Mouse (Mus musculus): Measurements from ENCODE around the gene Ssh3.

The Ssh3 gene

DNA sequence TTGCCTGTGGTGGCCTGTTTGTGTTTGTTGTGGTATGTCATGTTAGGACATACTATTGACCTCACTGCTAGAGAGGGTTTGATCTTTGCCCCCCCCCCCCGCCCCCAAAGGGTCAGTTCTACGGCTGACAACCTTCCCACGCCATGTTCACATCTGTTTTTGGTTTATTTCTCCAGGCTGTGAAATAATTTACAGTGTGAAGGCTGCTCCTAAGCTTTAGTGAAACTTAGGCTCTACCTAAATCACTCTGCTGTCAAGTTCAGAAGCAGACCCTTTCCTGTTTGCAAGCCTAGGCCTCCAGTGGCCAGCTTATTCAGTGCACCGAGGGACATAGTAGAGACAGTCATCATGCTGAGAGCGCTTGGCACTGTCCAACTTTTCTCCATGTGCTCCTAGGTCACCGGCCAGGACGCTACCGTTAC, 28.7 kb downstream of the Ssh3 start:
- DNase-seq = no peak

DNA sequence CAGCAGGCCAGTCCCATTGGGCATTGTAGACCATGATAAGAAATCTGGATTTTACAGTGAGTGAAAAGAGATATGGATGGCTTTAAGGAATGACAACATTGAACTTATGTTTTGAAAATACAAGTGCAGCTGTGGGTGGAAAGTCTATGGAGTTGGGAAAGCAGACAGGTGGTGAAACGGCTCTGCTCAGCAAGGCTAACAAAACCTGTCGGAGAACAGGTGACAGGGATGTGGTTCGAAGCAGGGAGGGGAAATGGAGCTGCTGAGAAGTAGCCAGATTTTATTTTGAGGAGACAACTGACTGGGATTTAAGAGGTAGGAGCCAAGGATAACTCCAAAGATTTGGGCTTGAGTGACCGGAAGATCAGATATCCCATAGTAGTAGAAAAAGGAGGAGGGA, 34.4 kb downstream of the Ssh3 start:
- DNase-seq = no peak

DNA sequence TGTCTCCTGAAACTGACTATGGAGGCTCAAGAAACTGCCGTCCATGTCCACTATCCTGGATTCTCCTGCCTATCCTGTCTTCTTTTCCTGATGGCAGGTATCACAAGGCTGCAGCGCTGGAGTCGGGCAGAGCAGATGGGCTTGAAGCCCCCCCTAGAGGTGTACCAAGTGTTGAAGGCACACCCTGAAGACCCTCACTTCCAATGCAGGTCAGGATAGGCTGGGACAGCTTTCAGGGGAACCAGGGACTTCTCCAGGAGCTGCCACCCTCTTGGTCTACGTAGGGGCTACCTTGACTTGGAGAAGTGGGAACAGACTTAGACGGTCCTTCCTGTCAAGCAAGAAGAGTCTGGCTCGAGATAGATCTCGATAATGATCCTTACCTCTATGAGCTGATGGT, 36.3 kb downstream of the Ssh3 start:
- no peak for DNase-seq

DNA sequence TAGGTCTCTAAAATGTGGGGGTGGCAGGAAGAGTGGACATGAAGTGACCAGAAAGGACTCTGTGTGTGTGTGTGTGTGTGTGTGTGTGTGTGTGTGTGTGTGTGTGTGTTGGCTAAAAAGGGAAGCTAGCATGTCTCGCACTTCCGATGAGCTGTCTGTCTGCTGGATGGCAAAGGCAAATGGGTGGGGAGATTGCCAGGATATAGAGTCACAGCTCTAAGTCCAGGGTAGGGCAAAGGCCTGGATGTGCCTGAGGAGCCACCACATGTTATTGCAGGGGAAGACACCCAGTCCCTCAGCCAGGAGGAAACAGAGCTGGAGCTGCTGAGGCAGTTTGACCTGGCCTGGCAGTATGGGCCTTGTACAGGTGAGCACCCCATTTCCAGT, 36.8 kb downstream of the Ssh3 start:
- no peak for DNase-seq

DNA sequence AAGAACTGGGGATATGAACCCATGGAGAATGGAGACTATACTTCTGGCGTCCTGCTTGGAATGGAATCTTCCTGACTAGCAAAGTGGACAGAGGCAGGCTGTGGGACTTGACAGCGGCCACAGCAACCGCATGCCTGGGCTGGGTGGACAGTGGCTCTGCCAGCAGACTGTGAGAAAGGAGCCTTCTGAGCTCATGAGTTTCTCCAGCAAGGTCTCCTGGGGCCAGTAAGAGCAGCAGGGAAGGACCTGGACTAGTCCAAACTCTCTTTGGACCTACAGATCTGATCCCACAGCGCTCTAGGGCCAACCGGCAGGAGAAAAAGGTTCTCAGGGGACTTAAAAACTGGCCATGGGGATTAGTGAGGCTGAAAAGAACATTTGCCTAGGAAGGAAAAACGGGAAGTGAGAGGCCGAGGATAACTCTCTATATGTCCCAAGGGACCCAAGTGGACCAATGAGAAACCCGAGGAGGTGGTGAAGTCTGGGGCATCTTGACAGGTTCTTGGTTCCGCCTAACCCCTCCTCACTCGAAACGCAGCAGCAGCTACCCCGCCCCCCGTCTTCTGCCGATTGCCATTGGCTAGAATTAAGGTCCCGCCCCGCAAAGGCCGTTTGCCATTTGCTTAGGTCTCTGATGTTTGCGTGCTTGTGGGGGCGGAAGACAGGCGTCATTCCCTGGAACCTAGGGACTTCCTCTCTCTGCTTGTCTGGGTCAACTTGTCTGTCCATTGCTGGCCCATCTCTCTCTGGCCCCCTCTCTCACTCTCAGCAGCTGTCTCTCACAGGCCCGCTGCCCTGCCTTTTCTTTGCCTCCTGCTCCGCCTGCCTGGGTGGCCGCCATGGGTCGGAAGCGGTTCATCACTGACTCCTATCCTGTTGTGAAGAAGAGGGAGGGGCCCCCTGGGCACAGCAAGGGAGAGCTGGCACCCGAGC, 37.5 kb downstream of the Ssh3 start, which contains the start of gene Pold4:
Gene Pold4 (plus strand): TSS at position 647 of the 933 bp plus-strand sequence.
- DNase-seq = peak; percentile 97 to 98

DNA sequence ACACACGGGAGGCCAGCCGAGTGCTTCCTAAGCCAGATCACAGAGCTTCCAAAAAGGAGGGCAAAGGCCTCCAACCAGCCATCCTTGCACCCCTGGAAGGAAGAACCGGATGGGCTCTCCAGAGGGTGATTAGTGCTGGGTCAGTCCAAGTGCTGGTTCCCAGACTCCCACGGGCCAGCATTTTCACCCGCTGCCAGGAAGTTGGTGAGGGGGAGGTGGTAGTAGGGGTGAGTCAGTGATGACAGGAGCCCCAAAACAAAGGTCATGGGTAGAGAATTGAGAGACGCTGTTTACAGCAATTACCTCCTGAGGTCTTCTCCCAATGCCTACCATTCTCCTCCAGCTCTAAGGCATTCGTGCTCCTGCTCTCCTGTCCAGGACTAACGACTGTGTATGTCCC, 38.6 kb downstream of the Ssh3 start:
- peak; percentile 36 to 43 for DNase-seq

DNA sequence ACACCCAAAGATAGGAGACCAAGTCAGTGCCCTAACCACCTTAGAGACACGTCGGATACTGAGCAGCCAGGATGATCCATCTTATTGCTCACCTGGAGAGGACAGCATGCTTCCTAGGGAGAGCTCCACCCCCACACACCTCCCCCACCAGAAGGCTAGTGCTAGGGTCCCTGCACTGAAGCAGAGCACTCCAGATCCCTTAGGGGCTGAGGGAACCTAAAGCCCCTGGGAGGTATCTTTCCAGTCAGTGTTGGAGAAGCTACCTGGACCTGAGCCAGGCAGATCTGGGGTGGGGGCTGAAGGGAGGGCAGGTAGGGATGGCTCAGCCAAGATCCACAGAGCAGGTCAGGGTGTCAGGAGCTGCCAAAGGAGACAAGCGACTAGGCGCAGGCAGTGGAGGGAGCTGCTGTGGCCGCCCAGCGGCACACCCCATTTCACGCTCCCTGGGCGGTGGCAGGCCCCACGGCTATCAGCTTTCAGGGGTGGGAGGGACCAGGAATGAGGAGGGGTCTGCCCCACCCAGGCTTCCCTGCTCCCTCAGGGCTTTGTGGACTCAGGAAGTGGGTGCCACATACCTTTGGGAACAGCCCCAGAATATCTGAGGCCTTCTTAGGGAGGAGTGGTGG, 39.4 kb downstream of the Ssh3 start:
- no peak for DNase-seq

DNA sequence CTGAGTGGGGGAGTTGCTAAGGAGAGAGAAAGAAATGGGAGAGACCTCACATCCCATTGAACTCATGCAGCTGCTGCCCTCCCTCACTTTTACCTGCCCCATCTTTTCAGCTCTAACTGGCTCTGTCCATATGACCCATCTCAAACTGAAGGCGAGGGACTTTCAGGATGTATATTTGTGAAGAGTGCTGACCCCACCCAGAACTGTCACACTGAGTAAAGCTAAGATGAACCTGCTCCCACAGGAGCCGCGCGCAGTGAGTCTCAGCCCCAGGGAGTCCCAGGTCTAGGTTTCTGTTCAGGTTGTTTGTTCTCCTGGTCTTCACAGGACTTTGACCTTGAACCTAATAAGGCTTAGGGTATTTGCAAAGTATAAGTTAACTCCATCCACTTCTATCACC, 40.1 kb downstream of the Ssh3 start:
- DNase-seq = no peak

DNA sequence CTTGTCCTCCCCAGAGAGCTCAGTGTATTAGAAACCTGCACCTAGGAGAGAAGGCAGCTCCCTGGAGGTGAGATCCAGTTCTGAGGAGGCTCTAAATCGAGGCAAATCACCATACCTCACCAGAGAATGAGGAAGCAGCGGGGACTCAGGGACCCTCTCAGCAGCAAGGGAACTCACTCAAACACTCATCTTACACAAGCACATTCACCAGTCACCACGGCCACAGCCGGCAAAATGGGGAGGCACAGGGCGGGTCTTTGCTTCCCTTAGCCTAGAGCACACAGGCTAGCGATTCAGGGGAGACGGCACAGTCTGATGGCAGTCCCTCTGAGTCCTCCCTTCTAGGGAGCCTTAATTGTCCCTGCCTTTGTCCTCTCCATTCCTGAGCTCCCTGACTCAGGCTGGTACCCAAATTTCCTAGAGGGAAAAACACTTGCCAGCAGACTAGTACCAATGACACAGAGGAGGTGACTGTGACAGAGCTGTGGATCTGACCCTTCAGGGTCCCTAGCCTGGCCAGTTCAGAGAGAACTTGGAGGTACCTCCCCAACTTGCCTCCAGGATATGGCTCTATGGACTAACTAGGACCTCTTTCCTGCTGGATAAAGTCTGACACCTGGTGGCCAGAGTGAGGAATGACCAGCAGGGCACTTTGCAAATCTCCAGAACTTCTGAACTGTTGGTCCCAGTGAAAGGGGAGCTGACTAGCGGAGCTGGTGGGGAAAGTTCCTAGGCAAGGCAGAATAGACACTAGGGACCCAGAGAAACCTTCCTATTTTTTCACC, 40.9 kb downstream of the Ssh3 start:
- peak; percentile 78 to 79 for DNase-seq

DNA sequence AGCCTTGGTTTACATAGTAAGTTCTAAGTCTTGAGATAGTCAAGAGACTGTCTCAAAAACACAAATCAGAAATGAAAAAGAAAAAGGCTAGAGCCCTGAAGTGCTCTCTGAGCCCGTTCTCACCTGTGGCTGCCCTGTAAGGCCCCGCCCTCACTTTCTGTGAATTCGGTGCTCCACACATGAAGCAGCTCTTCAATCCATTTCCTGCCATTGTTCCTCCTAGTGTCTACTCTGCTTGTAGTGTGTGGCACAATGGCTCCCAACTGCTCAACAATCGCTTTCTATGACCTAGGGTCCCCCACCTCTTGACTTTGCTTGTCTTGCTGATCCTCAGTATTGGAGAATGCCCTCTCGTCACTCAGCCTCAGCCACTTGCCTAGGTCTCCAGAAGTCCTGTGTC, 41.5 kb downstream of the Ssh3 start:
- peak in 1 of 2 experiments; percentile 31 for DNase-seq

DNA sequence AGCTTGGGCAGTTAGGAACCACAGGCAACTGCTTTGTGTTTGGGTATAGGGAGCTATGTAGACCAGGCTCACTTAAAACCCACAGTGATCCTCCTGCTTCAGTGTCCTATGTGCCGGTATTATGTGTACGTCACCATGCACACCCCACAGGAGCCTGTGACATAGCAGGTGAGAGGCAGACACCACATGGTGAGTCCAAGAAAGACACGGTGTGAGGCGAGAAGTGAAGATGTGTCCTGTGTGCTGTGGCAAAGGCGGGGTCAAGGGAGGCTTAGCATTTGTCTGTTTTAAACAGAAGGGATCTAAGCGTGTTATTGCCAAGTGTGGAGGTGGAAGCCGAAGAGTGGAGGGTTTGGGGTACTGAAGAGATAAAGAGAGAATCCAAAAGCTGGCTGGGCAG, 42.2 kb downstream of the Ssh3 start:
- DNase-seq = peak; percentile 55 to 63

DNA sequence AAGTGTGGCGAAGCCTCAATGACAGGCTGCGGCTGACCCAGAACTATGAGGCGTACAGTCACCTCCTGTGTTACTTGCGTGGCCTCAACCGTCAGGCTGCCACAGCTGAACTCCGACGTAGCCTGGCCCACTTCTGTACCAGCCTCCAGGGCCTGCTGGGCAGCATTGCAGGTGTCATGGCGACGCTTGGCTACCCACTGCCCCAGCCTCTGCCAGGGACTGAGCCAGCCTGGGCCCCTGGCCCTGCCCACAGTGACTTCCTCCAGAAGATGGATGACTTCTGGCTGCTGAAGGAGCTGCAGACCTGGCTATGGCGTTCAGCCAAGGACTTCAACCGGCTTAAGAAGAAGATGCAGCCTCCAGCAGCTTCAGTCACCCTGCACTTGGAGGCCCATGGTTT, 46.8 kb downstream of the Ssh3 start:
- DNase-seq = peak; percentile 37 to 42

DNA sequence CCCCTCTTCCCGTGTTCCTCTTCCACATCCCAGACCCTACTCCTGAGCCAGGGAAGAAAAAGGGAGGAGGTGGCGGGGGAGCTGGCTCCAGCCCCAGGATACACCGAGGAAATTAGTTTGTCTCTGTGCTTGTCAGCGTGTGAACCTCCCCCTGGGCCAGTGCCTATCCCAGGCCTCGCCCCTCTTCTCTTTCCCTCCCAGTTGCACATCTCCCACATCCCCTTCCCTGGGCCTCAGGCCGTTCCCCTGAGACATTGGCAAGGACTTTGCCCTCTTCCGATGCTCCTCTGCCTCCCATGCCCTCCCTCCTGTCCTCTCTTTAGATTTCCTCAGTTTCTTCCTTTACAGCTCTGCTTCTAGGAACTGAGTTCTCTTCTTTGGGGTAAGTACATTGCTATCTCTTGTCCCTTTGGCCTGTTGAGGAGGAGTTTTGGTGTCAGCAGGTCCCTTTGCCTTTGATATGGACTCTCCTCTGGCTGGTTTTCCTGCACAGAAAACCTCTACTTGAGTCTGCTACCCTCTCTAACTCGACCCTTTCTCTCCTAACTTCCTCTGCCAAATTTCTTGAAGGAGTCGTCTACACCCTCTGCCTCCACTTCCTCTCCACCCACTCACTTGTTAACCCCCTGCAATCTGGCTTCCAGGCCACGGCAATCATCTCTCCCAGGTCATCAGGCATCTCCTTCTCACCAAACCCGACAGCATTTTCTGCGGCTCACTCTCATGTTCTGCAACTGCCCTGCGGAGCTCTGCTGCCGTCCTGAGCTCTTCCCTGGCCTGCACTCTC, 47.8 kb downstream of the Ssh3 start:
- DNase-seq = peak in 1 of 2 experiments; percentile 46

DNA sequence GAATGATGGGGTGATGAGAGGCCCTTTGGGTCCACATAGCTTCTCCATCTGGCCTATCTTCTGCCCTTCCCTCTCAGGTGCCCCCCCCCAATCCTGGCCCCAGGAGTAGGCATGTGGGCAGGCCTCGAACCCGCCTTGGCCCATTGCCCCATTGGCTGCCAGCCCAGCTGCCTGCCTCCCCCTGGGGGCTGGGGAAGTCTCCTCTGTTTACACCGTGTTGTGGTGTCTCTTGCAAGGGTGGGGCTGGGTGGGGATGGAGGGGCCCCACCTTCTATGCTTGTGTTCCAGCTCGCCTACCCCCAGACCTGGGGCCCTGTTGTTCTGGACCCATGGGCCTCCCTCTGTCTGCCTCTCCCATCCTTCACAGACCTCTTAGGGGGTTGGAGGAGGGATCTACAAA, 48.6 kb downstream of the Ssh3 start:
- DNase-seq = peak in 1 of 2 experiments; percentile 35

DNA sequence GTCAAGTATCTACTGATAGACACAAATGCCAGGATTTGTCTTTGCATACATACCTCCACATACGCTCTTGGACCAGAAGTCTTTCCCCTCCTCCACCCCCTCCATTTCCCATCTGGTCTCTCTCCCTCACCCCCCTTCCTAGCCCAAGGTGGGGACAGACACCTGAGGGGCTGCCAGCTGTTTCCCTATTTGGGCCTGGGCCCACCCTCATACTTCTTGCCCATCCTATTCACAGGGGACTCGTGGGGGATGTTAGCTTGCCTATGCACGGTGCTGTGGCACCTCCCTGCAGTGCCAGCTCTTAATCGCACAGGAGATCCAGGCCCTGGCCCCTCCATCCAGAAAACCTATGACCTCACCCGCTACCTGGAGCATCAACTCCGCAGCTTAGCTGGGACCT, 49.0 kb downstream of the Ssh3 start:
- no peak for DNase-seq

DNA sequence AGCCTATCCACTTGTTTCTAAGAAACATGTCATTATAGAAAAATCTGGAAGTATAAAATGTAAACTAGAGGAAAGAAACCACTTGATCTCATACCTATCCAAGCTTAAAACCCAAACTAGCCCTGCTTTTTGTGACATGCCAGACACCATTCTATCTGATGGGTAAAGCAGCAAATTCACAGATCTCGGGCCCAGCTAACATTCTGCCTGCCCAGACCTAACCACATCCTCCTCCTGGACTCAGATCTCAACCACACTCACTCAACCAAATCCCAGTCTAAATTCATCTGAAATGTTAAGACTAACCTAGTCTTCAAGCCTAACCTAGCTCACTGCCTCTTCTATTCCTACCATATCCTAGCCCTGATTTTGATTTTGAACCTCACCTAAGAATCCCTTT, 50.2 kb downstream of the Ssh3 start:
- DNase-seq = peak in 1 of 2 experiments; percentile 53

DNA sequence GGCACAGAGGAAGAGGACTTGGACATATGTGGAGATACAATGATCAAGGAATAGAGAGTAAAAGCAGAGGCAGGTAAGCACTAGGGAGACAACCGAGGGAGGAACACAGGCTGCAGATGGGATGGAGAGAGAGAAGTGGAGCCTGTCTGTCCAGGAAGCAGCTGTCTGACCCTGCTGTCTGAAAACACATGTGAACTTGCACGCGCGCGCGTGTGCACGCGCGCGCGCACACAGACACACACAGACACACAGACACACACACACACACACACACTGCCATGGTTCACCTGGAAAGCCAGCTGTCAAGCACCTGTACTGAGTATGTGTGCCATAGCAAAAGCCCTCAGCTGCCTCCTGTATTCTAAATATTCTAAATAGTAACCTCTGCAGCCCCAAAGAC, 50.7 kb downstream of the Ssh3 start:
- no peak for DNase-seq

DNA sequence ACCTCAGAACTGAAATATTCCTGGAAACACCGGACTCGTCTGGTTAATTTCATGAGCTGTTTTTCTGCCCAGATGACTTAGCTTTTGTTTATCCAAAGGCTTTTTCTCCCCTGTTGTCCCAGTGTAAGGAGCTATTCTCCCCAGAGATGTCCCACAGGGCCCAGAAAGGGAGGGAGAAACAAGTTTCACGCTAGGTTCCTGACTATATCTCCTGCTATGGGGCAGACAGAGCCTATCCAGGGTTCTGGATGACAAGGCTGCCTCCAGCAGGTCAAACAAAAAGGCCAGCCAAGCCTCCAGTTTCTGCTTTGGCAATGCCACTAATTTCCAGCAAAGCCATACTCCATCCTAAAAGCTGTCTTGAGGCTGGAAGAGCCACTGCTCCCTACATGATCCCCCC, 51.1 kb downstream of the Ssh3 start:
- DNase-seq = no peak

DNA sequence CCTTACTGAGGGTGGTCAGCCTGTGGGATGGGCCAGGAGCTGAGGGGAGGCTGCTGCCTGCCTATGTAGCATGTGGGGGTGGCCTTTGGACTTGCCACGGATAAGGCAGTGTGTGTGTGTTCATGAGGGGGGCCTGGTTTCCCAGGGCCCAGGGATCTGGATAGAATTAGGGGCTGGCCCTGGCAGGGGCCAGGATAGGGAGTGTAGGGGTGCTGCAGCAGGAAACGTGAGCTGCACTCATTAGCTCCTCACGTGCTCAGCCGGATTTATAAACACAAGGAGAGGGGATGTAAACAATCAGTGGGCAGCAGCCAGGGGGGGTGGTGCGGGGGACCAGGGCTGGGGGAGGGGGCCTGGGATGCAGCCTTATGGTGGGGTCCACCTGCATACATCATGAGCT, 51.8 kb downstream of the Ssh3 start:
- DNase-seq = no peak

DNA sequence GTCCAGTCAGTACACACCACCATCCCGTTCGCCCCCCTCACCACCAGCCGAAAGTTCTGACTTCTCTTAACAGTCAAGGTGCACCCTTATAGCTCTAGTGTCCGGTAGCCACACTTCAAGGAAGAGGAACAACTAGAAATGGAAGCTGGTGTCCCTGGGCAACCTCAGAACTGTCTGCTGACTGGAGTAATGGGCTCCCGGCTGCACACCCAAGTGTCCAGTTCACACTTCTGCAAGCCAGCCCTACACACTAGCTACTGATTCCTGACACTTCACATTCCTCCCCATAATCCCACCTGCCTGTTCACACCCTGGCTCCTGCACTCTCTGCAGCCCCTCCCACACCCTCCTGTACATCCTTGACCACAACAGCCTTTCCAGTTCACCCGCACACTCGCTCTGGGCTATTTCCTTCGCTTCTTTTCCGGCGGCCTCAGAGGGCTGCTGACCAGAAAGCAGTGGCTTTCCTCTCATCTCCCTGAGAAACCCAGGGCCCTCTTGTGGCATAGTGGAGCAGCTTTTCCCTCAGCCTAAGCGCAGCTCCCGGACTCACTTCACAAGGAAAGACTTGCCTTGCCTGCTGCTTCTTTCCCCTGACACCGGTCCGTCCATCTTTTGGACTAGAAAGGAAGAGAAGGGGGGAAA, 52.8 kb downstream of the Ssh3 start:
- peak in 1 of 2 experiments; percentile 33 for DNase-seq

DNA sequence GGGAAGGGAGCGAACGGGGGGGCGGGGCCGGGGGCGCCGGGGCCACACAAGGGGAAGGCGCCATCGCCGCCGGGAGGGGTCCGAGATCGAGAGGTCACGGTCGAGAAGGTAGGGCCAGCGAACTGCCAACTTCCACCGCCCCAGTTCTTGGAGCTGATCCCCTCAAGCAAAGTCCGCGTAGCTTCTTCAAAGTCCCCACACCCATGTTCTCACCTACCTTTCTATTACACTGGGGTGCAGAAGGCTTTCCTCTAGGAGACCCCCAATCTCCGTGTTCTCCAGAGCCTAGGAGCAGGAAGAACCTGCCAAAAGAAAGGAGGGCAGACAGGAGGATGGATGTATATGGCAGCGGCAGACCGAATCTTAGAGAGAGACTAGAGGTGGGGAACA, 53.5 kb downstream of the Ssh3 start:
- no peak for DNase-seq

All from B cell, adult 2 months (primary cell).